Mouse (Mus musculus): ENCODE measurements at regions not wholly inside any gene's neighbourhood (a gene's known extent, or its start where the extent isn't known, plus 50 kb on each side); places are given as distances from the start of the nearest gene placed in this dataset.
A peak's percentile ranks its signal among the peaks of the same experiment; 100 is the strongest.

DNA sequence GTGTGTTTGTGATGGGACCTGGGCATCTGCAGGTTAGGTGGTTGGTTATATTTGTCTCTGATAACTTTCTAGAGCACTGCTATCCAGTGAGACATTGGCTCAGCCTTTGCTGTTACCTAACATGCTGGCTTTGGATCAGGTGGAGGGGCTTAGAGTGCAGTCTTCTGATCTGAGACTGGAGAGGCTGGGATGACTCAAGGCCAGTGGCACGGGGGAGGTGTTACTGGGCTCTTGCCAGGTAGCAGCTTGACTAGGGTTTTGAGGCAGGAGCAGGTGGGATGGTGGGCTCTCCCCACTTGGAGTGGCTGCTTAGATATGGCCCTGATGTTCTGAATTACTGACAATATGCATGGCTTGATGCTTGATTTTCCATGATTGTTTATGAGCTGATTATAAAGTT is 236.0 kb downstream of the Zfp704 start:
- Histone ChIP-seq H3K27me3 (ENCODE audit: insufficient read depth, poor library complexity, severe bottlenecking) (no peaks in the 10 kb centered on the region), H3K36me3 (no peaks in the 10 kb centered on the region), H3K4me3 (no peak overlapping the region), H3K4me1 (replicated peaks) (no peaks in the 10 kb centered on the region), H3K27ac (no peak overlapping the region), H3K9me3 (no peaks in the 10 kb centered on the region)
- WGBS: 80% methylated on average over 1 of the region's 1 CpGs
- no peak for DNase-seq (ENCODE audit: low spot score)

DNA sequence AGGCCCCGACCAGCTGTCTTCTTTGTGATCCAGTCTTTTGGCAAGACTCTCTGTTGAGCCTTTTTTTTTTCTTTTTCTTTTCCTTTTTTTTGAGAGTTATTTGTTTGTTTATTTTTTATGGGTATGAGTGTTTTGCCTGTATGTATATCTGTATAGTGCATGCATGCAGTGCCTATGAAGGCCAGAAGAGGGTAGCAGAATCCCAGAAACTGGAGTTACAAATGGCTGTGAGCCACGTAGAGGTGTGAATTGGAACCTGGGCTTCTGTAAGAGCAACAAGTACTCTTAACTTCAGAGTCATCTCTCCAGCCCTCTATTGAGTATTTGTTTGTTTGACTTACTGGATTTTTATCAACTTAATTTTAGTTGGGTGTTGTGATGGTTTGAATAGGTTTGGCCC is 239.8 kb downstream of the Zfp704 start:
- H3K9me3 ChIP-seq: no peaks in the 10 kb centered on the region
- 86% methylated on average over 2 of the region's 2 CpGs for WGBS
- H3K4me3 ChIP-seq: no peak overlapping the region
- no peak for DNase-seq (ENCODE audit: low spot score)
- no peaks in the 10 kb centered on the region for H3K36me3 ChIP-seq
- H3K4me1 ChIP-seq (replicated peaks): peaks cover 8% of the 10 kb centered on the region; the same call in 1 of the 2 replicates
- no peaks in the 10 kb centered on the region for H3K27me3 ChIP-seq (ENCODE audit: insufficient read depth, poor library complexity, severe bottlenecking)
- H3K27ac ChIP-seq: no peak overlapping the region

- 79% methylated on average over 9 of the region's 9 CpGs for WGBS
- Histone ChIP-seq H3K9me3 (no peaks in the 10 kb centered on the region), H3K36me3 (no peaks in the 10 kb centered on the region), H3K27me3 (ENCODE audit: insufficient read depth, poor library complexity, severe bottlenecking) (no peaks in the 10 kb centered on the region), H3K4me1 (replicated peaks) (peaks cover 8% of the 10 kb centered on the region; the same call in 1 of the 2 replicates), H3K4me3 (no peak overlapping the region), H3K27ac (no peak overlapping the region)
- DNase-seq (ENCODE audit: low spot score): no peak
Observed at GRCm38 (mm10) chr3:9365791-9366190, 244.1 kb downstream of the Zfp704 start.

- Histone ChIP-seq H3K27me3 (ENCODE audit: insufficient read depth, poor library complexity, severe bottlenecking) (no peaks in the 10 kb centered on the region), H3K27ac (no peak overlapping the region), H3K4me1 (replicated peaks) (peaks cover 3% of the 10 kb centered on the region; the same call in 1 of the 2 replicates), H3K4me3 (no peak overlapping the region), H3K9me3 (0 out of 2 replicates have a peak, but pooled peaks cover 4% of the 10 kb centered on the region), H3K36me3 (no peaks in the 10 kb centered on the region)
- DNase-seq (ENCODE audit: low spot score): no peak
- 94% methylated on average over 8 of the region's 8 CpGs for WGBS
Observed at GRCm38 (mm10) chr3:9359186-9359585, 250.7 kb downstream of the Zfp704 start.

- no peak for DNase-seq (ENCODE audit: low spot score)
Observed at GRCm38 (mm10) chr3:9358111-9358510, 251.8 kb downstream of the Zfp704 start.

GRCm38 (mm10) chr3:9357639-9358038 is 252.2 kb downstream of the Zfp704 start:
- Histone ChIP-seq H3K27ac (no peak overlapping the region), H3K4me1 (replicated peaks) (peaks cover 11% of the 10 kb centered on the region), H3K4me3 (no peak overlapping the region), H3K9me3 (0 out of 2 replicates have a peak, but pooled peaks cover 4% of the 10 kb centered on the region), H3K36me3 (no peaks in the 10 kb centered on the region), H3K27me3 (ENCODE audit: insufficient read depth, poor library complexity, severe bottlenecking) (0 out of 2 replicates have a peak, but pooled peaks cover 2% of the 10 kb centered on the region)
- WGBS: 89% methylated on average over 2 of the region's 2 CpGs
- no peak for DNase-seq (ENCODE audit: low spot score)

More at GRCm38 (mm10) chr3:9358111-9358510, 251.8 kb downstream of the Zfp704 start:
- Histone ChIP-seq H3K27ac (no peak overlapping the region), H3K4me3 (no peak overlapping the region), H3K36me3 (no peaks in the 10 kb centered on the region), H3K4me1 (replicated peaks) (peaks cover 7% of the 10 kb centered on the region; the same call in 1 of the 2 replicates), H3K27me3 (ENCODE audit: insufficient read depth, poor library complexity, severe bottlenecking) (no peaks in the 10 kb centered on the region), H3K9me3 (0 out of 2 replicates have a peak, but pooled peaks cover 4% of the 10 kb centered on the region)
- WGBS: 66% methylated on average over 12 of the region's 12 CpGs

GRCm38 (mm10) chr3:9355875-9356274 is 254.0 kb downstream of the Zfp704 start:
- no peak overlapping the region for H3K4me3 ChIP-seq
- H3K27ac ChIP-seq: no peak overlapping the region
- WGBS: 63% methylated on average over 4 of the region's 4 CpGs
- H3K27me3 ChIP-seq (ENCODE audit: insufficient read depth, poor library complexity, severe bottlenecking): 0 out of 2 replicates have a peak, but pooled peaks cover 9% of the 10 kb centered on the region
- 0 out of 2 replicates have a peak, but pooled peaks cover 4% of the 10 kb centered on the region for H3K9me3 ChIP-seq
- DNase-seq (ENCODE audit: low spot score): no peak
- peaks cover 17% of the 10 kb centered on the region for H3K4me1 ChIP-seq (replicated peaks)
- H3K36me3 ChIP-seq: no peaks in the 10 kb centered on the region

DNA sequence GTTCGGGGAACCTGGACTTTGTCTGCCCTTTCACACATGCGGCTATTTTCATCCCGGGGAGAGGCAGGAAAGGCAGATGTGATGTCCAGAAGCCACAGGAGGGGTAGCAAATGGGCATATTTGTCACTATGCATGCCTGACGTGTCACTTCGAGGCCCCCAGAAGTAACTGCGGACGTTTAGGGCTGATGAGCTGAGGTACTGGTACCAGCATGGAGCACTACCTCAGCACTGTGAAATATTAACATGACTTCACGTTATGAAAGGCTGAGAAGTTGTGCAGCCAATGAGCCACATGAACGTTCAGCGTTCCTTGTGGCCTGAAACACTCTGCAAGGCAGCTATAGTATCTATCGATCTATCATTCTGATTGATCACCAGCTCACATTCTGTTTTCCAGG is 255.1 kb downstream of the Zfp704 start:
- H3K4me3 ChIP-seq: no peak overlapping the region
- 0 out of 2 replicates have a peak, but pooled peaks cover 4% of the 10 kb centered on the region for H3K9me3 ChIP-seq
- peaks cover 17% of the 10 kb centered on the region for H3K4me1 ChIP-seq (replicated peaks)
- H3K27me3 ChIP-seq (ENCODE audit: insufficient read depth, poor library complexity, severe bottlenecking): peaks cover 13% of the 10 kb centered on the region; the same call in 1 of the 2 replicates
- WGBS: 85% methylated on average over 11 of the region's 11 CpGs
- no peaks in the 10 kb centered on the region for H3K36me3 ChIP-seq
- DNase-seq (ENCODE audit: low spot score): no peak
- no peak overlapping the region for H3K27ac ChIP-seq

DNA sequence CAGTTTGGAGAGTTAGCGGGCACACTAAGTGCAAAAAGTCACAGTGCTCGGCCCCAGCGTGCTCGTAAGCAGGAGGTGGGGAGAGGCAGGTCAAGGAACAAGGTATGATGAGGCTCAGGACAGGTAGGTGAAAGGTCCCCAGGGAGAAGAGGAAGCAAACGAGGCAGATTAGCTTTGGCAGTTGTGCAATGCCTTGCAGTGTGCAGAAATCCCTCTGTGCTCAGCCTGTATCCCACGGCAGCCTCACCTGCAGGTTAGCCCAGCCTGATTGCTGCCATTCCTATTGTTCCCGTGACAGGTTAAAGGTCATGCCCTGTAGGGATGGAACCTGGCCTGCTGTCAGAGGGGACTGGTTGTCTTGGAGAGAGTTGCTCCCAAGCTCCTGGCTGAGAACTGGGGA is 257.6 kb downstream of the Zfp704 start:
- peaks cover 35% of the 10 kb centered on the region for H3K27me3 ChIP-seq (ENCODE audit: insufficient read depth, poor library complexity, severe bottlenecking)

GRCm38 (mm10) chr3:9349822-9350221 is 260.1 kb downstream of the Zfp704 start:
- Histone ChIP-seq H3K27me3 (ENCODE audit: insufficient read depth, poor library complexity, severe bottlenecking) (peaks cover 49% of the 10 kb centered on the region), H3K9me3 (no peaks in the 10 kb centered on the region), H3K27ac (no peak overlapping the region), H3K36me3 (no peaks in the 10 kb centered on the region), H3K4me3 (no peak overlapping the region), H3K4me1 (replicated peaks) (peaks cover 39% of the 10 kb centered on the region)
- 87% methylated on average over 4 of the region's 4 CpGs for WGBS
- no peak for DNase-seq (ENCODE audit: low spot score)

More for the DNA sequence above, 257.6 kb downstream of the Zfp704 start:
- Histone ChIP-seq H3K4me1 (replicated peaks) (peaks cover 26% of the 10 kb centered on the region), H3K36me3 (no peaks in the 10 kb centered on the region), H3K9me3 (no peaks in the 10 kb centered on the region), H3K4me3 (no peak overlapping the region), H3K27ac (no peak overlapping the region)
- WGBS: 33% methylated on average over 7 of the region's 7 CpGs
- DNase-seq (ENCODE audit: low spot score): no peak

- peaks cover 52% of the 10 kb centered on the region for H3K27me3 ChIP-seq (ENCODE audit: insufficient read depth, poor library complexity, severe bottlenecking)
Observed at GRCm38 (mm10) chr3:9347446-9347860, 262.4 kb downstream of the Zfp704 start.

DNA sequence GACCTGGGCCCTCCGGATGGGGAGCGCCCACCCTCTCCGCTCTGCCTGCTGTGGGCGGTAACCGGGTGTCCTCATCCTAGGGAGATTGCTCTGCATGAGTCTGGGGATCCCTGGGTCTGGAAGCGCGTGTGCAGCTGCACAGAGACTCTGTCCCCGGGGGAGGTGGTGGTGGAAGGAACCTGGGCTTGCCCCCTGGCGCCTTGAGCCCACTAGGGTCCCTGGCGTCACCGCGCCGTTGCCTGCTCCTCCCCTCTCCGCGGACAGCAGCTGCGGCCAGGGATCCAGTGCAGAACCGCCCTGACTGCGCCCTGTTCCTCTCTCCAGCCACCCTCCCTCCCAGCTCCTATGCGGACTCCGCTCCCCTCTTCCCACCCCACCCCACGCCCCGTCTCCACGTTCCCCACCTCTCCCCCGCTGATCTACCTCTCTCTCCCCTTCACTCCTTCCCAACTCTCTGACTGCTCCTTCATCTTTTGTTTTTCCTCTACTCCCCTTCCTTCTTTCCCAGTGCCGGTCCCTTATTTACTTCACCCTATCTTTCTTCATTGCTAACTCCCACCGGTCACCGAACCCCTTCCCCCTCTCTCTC is 262.9 kb downstream of the Zfp704 start:
- peak; percentile 72 for DNase-seq (ENCODE audit: low spot score)
- Histone ChIP-seq H3K4me1 (replicated peaks) (peaks cover 42% of the 10 kb centered on the region), H3K4me3 (peak overlapping the region; percentile 69), H3K36me3 (no peaks in the 10 kb centered on the region), H3K27ac (peak overlapping the region; percentile 89), H3K27me3 (ENCODE audit: insufficient read depth, poor library complexity, severe bottlenecking) (peaks cover 47% of the 10 kb centered on the region), H3K9me3 (no peaks in the 10 kb centered on the region)
- under 1% methylated on average over 27 of the region's 27 CpGs for WGBS

More at GRCm38 (mm10) chr3:9347446-9347860, 262.4 kb downstream of the Zfp704 start:
- Histone ChIP-seq H3K9me3 (no peaks in the 10 kb centered on the region), H3K4me1 (replicated peaks) (peaks cover 43% of the 10 kb centered on the region), H3K36me3 (no peaks in the 10 kb centered on the region), H3K4me3 (peak overlapping the region; percentile 69), H3K27ac (peak overlapping the region; percentile 89)
- whole genome bisulfite sequencing: under 1% methylated on average over 15 of the region's 15 CpGs
- DNase-seq (ENCODE audit: low spot score): peak; percentile 76

GRCm38 (mm10) chr3:9346356-9346755 is 263.5 kb downstream of the Zfp704 start:
- Histone ChIP-seq H3K4me1 (replicated peaks) (peaks cover 48% of the 10 kb centered on the region), H3K9me3 (no peaks in the 10 kb centered on the region), H3K27me3 (ENCODE audit: insufficient read depth, poor library complexity, severe bottlenecking) (peaks cover 47% of the 10 kb centered on the region), H3K36me3 (no peaks in the 10 kb centered on the region), H3K4me3 (peak overlapping the region; percentile 69), H3K27ac (peak overlapping the region; percentile 89; the same call in 1 of the 2 replicates)
- no peak for DNase-seq (ENCODE audit: low spot score)
- 2% methylated on average over 13 of the region's 13 CpGs for WGBS

Measured in hindbrain, embryonic 10.5 days (tissue).